Mouse (Mus musculus) heart, adult 2 months (tissue): ENCODE data around the gene Mael.

Experiments
- CTCF ChIP-seq: fragments of 200-600 bp; IDR thresholded peaks from 2 replicates; pipeline ENCODE4 v1.8.1; 2022; ENCODE audit warnings: antibody characterized with exemption, mild to moderate bottlenecking, moderate library complexity
- EP300 ChIP-seq: fragments of 200-500 bp; IDR thresholded peaks from 2 replicates; pipeline ENCODE4 v1.6.1; 2011; ENCODE audit warnings: low read depth, low read length, control low read depth; ENCODE audit not compliant: insufficient read depth
- POLR2A ChIP-seq: fragments of 200-500 bp; IDR thresholded peaks from 2 replicates; pipeline ENCODE4 v1.6.1; 2011; ENCODE audit warnings: mild to moderate bottlenecking, low read depth, low read length, control low read depth; ENCODE audit not compliant: insufficient read depth

DNA sequence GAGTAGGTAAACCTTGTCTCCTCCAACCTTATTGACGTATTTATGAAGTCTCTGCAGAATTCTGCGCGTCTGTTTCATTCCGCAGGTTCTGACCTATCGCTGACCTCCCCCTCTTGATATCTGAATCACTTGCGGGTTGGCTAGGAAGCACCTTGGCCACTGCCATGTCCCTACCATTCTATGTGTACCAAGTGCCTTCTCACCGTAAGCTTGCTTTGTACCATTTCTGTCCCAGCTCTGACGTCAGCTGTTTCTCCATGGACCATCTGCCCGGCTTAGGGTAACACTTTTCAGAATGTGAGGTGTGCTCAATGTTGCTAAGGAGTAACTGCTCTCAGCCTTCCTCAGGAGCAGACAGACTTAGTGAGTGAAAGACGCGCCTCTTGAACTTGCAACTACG, 67.7 kb downstream of the Mael start:
- TF ChIP-seq CTCF (no peak), POLR2A (no peak), EP300 (no peak)
